Mouse (Mus musculus) kidney, adult 2 months (tissue): Measurements from ENCODE around the gene Foxp3.

Experiments
- CTCF ChIP-seq: fragments of 200-500 bp; conservative IDR thresholded peaks from 2 replicates; pipeline ENCODE4 v1.5.1; 2011; ENCODE audit warnings: low read depth, mild to moderate bottlenecking, control low read depth, low read length, moderate library complexity, mixed read lengths; ENCODE audit not compliant: insufficient read depth, insufficient read length
- POLR2A ChIP-seq: fragments of 200-500 bp; IDR thresholded peaks from one replicate; pipeline ENCODE4 v1.6.1; 2011; ENCODE audit warnings: low read depth, low read length, control low read depth

- TF ChIP-seq POLR2A (no peak), CTCF (no peak)
Observed at GRCm38 (mm10) chrX:7604879-7605574, 31.6 kb downstream of the Foxp3 start, which contains the start of gene Ccdc22.
